Mouse (Mus musculus): ENCODE results near the gene Zfp691. TPM values are rescaled to one million over a fixed set of nuclear protein-coding genes. Genes with fewer than 3 reads are reported as not detected.
A peak's percentile ranks its signal among the peaks of the same experiment; 100 is the strongest.

Zfp691 gene
- polyA plus RNA-seq, 1 experiment from 2014 or later = 5.1 TPM

- H3K4me1 ChIP-seq (ENCODE audit: control insufficient read depth, insufficient read depth, low read length) = peaks cover 6% of the 10 kb centered on the region
- H3K27ac ChIP-seq (replicated peaks; ENCODE audit: low read depth, low read length) = no peak overlapping the region
- WGBS = 76% methylated on average over 9 of the region's 9 CpGs
- H3K4me2 ChIP-seq (ENCODE audit: low read depth, low read length) = no peak overlapping the region
- H3K4me3 ChIP-seq (ENCODE audit: low read depth, low read length) = no peak overlapping the region
- no peaks in the 10 kb centered on the region for H3K9me3 ChIP-seq (ENCODE audit: control insufficient read depth, low read length)
- H3K36me3 ChIP-seq (ENCODE audit: control insufficient read depth, insufficient read depth, low read length) = peaks cover 82% of the 10 kb centered on the region
- DNase-seq (ENCODE audit: low spot score) (no peak), ATAC-seq (ENCODE audit: low read depth) (no peak)
- no peak overlapping the region for H3K9ac ChIP-seq (ENCODE audit: low read depth, low read length)
- no peaks in the 10 kb centered on the region for H3K27me3 ChIP-seq (replicated peaks; ENCODE audit: control insufficient read depth, insufficient read depth, low read length)
Observed at GRCm38 (mm10) chr4:119125577-119126270, 48.3 kb downstream of the Zfp691 start.

DNA sequence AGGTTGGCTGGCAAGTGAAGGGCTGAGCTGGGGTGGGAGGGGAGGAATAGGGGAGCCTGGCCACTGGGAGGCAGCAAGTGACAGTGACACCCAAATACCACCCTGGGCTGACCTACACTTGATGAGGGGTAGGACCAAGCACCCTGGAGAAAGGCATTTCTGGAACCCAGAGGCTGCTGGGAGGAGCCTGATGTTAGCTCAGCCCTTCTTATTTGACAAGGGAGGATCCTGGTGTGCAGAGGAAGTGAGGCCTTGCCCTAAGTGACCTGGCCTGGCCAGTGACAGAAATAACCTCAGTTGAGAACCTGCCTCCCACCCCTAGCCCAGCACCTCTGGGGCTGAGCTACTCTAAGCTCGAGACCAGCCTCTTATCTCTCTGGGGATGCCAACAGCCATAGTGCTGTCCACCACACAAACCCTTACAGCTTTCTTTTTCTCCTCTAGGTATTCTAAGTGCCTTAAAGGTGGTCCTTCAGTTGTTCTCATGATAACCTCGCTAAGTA lies 49.2 kb downstream of the Zfp691 start:
- no peaks in the 10 kb centered on the region for H3K9me3 ChIP-seq (ENCODE audit: control insufficient read depth, low read length)
- H3K4me3 ChIP-seq (ENCODE audit: low read depth, low read length) = no peak overlapping the region
- H3K27ac ChIP-seq (replicated peaks; ENCODE audit: low read depth, low read length) = no peak overlapping the region; the same call in 1 of the 2 replicates
- H3K4me1 ChIP-seq (ENCODE audit: control insufficient read depth, insufficient read depth, low read length) = peaks cover 6% of the 10 kb centered on the region
- WGBS = 72% methylated on average over 2 of the region's 2 CpGs
- no peak overlapping the region for H3K9ac ChIP-seq (ENCODE audit: low read depth, low read length)
- DNase-seq (ENCODE audit: low spot score) (no peak), ATAC-seq (ENCODE audit: low read depth) (no peak)
- no peak overlapping the region for H3K4me2 ChIP-seq (ENCODE audit: low read depth, low read length)
- H3K27me3 ChIP-seq (replicated peaks; ENCODE audit: control insufficient read depth, insufficient read depth, low read length) = no peaks in the 10 kb centered on the region
- peaks cover 89% of the 10 kb centered on the region for H3K36me3 ChIP-seq (ENCODE audit: control insufficient read depth, insufficient read depth, low read length)

- peak; percentile 82 for DNase-seq (ENCODE audit: low spot score)
- H3K4me3 ChIP-seq (ENCODE audit: low read depth, low read length) = no peak overlapping the region
- WGBS = 42% methylated on average over 4 of the region's 4 CpGs
- H3K4me1 ChIP-seq (ENCODE audit: control insufficient read depth, insufficient read depth, low read length) = peaks cover 6% of the 10 kb centered on the region
- peaks cover 69% of the 10 kb centered on the region for H3K36me3 ChIP-seq (ENCODE audit: control insufficient read depth, insufficient read depth, low read length)
- no peak overlapping the region for H3K4me2 ChIP-seq (ENCODE audit: low read depth, low read length)
- no peaks in the 10 kb centered on the region for H3K9me3 ChIP-seq (ENCODE audit: control insufficient read depth, low read length)
- H3K9ac ChIP-seq (ENCODE audit: low read depth, low read length) = no peak overlapping the region
- H3K27ac ChIP-seq (replicated peaks; ENCODE audit: low read depth, low read length) = no peak overlapping the region
- peak; percentile 24; the same call in 1 of the 2 replicates for ATAC-seq (ENCODE audit: low read depth)
- H3K27me3 ChIP-seq (replicated peaks; ENCODE audit: control insufficient read depth, insufficient read depth, low read length) = no peaks in the 10 kb centered on the region
Observed at GRCm38 (mm10) chr4:119121249-119121648, 52.7 kb downstream of the Zfp691 start.

DNA sequence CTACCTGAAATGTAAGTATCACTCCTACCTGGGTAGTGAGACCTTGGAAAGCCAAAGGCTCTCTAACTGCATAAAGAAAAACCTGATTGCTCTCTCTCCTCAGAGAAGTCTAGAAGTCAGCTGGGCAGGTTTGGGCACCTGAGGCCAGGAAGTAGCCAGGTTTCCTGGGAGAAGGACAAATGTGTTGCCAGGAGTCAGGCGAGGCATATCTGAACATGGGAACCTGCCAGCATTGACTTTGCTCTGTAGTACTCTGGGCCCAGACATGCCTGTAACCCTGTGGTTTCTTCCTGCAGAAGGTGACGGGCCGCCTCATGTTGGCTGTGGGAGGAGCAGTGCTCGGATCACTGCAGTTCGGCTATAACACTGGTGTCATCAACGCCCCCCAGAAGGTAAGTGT lies 53.9 kb downstream of the Zfp691 start:
- Histone ChIP-seq H3K9ac (ENCODE audit: low read depth, low read length) (no peak overlapping the region), H3K9me3 (ENCODE audit: control insufficient read depth, low read length) (no peaks in the 10 kb centered on the region), H3K4me1 (ENCODE audit: control insufficient read depth, insufficient read depth, low read length) (peaks cover 6% of the 10 kb centered on the region), H3K27ac (replicated peaks; ENCODE audit: low read depth, low read length) (no peak overlapping the region), H3K4me3 (ENCODE audit: low read depth, low read length) (no peak overlapping the region), H3K36me3 (ENCODE audit: control insufficient read depth, insufficient read depth, low read length) (peaks cover 58% of the 10 kb centered on the region), H3K4me2 (ENCODE audit: low read depth, low read length) (no peak overlapping the region), H3K27me3 (replicated peaks; ENCODE audit: control insufficient read depth, insufficient read depth, low read length) (no peaks in the 10 kb centered on the region)
- 77% methylated on average over 6 of the region's 6 CpGs for WGBS
- ATAC-seq (ENCODE audit: low read depth) (no peak), DNase-seq (ENCODE audit: low spot score) (peak; percentile 29)

MicroRNAs encoded within 50 kb of the gene (microRNA counts, 519-probe panel; counts per million panel counts)
- microRNA mmu-miR-1957 = 1,907 counts per million, percentile 14 among the panel's probes with 10 or more counts

Small RNA genes within 50 kb of the gene (microRNA-seq; reads per million reads assigned to microRNA genes)
- not detected for gene Mir1957a (ENCODE audit: borderline number of aligned reads)

Other genes with a start within 250 kb of the Zfp691 start
- 0.07 TPM in 1 of 2 replicates, not detected in the other for gene Olfr1328, start 235.6 kb downstream of the Zfp691 start, polyA plus RNA-seq (2014; fragmentation: Nextera tagmentation; extraction: Ambion mirVana)
- not detected in 2 replicates for gene Lao1, start 212.6 kb downstream of the Zfp691 start, polyA plus RNA-seq (2014; fragmentation: Nextera tagmentation; extraction: Ambion mirVana)
- gene Slc2a1, start 65.5 kb downstream of the Zfp691 start, polyA plus RNA-seq (2014; fragmentation: Nextera tagmentation; extraction: Ambion mirVana) = 94.2 and 111 TPM in 2 replicates
- gene Ermap, start 15.8 kb upstream of the Zfp691 start, polyA plus RNA-seq (2014; fragmentation: Nextera tagmentation; extraction: Ambion mirVana) = 2.2 and 2.6 TPM in 2 replicates
- gene Svbp, start 21.1 kb upstream of the Zfp691 start, polyA plus RNA-seq (2014; fragmentation: Nextera tagmentation; extraction: Ambion mirVana) = 243 and 256 TPM in 2 replicates
- gene Tmem269, start 44.0 kb upstream of the Zfp691 start, polyA plus RNA-seq (2014; fragmentation: Nextera tagmentation; extraction: Ambion mirVana) = 0.21 and 0.26 TPM in 2 replicates
- gene AU022252, start 58.5 kb upstream of the Zfp691 start, polyA plus RNA-seq (2014; fragmentation: Nextera tagmentation; extraction: Ambion mirVana) = 28.1 and 31.4 TPM in 2 replicates
- 98.7 and 100 TPM in 2 replicates for gene P3h1, start 58.7 kb upstream of the Zfp691 start, polyA plus RNA-seq (2014; fragmentation: Nextera tagmentation; extraction: Ambion mirVana)
- gene Cldn19, start 81.2 kb upstream of the Zfp691 start, polyA plus RNA-seq (2014; fragmentation: Nextera tagmentation; extraction: Ambion mirVana) = 0.19 and 0.38 TPM in 2 replicates
- gene Ybx1, start 120.4 kb upstream of the Zfp691 start, polyA plus RNA-seq (2014; fragmentation: Nextera tagmentation; extraction: Ambion mirVana) = 673 and 697 TPM in 2 replicates
- gene Ppih, start 146.4 kb upstream of the Zfp691 start, polyA plus RNA-seq (2014; fragmentation: Nextera tagmentation; extraction: Ambion mirVana) = 84.2 and 86.6 TPM in 2 replicates
- 5.5 and 5.7 TPM in 2 replicates for gene Ccdc30, start 241.3 kb upstream of the Zfp691 start, polyA plus RNA-seq (2014; fragmentation: Nextera tagmentation; extraction: Ambion mirVana)
- 22.1 and 30.3 TPM in 2 replicates for gene Ppcs, start 248.2 kb upstream of the Zfp691 start, polyA plus RNA-seq (2014; fragmentation: Nextera tagmentation; extraction: Ambion mirVana)
- gene Zmynd12, start 248.6 kb upstream of the Zfp691 start, polyA plus RNA-seq (2014; fragmentation: Nextera tagmentation; extraction: Ambion mirVana) = 0.90 TPM in 1 of 2 replicates, not detected in the other